Mouse (Mus musculus): ENCODE measurements around the gene Csnk1e. TPM values are rescaled to one million over a fixed set of nuclear protein-coding genes. Genes with fewer than 3 reads are reported as not detected.
A peak's percentile ranks its signal among the peaks of the same experiment; 100 is the strongest.

Gene Csnk1e
- 59.1 and 61.8 TPM in 2 replicates for polyA plus RNA-seq (2015; fragmentation: Nextera tagmentation; extraction: Ambion mirVana)

DNA sequence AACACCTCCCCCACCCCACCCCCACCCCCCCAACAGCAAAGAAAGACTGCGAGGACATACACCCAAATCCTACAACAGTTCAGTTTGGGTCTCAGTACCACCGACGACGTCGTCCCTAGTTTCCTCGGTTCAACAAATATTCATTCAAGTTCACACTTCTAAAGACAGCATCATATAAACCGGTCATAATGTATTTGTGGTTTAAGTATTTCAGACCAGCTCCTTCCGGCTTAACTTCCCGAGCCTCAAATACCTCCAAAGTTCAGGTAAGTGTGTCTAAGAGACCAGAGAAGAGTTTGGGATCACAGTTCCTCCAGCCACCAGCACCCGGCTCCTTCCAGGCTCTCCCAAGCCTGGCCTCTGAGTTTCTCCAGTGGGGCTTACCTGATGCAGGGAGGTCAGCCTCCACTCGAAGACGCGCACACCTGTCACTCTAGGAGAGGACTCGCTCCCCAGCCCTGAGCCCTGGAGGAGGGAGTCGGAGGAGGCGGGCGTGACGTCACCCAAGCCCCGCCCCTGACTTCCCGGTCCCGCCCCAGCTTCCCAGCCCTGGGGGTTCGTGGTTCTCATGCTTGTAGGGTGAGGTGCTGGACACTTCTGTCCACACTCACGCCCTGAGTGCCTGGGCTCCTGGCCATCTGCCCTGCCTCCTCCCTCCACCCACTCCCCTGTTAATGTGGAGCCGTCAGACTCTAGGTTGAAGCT lies at the start of gene Csnk1e:
Csnk1e (minus strand) TSS at position 461 of the 705 bp plus-strand sequence.
- Histone ChIP-seq H3K4me2 (replicated peaks) (peak within 1 kb of the TSS; percentile 84), H3K27me3 (replicated peaks) (no peaks in the 10 kb centered on the region), H3K9ac (peak within 1 kb of the TSS; percentile 45), H3K4me3 (replicated peaks) (peak within 1 kb of the TSS; percentile 37), H3K27ac (no peak within 1 kb of the TSS), H3K4me1 (replicated peaks) (peaks cover 17% of the 10 kb centered on the region), H3K36me3 (no peaks in the 10 kb centered on the region), H3K9me3 (no peaks in the 10 kb centered on the region)
- WGBS = 3% methylated on average over 24 of the region's 24 CpGs
- ATAC-seq = peak; percentile 94

DNA sequence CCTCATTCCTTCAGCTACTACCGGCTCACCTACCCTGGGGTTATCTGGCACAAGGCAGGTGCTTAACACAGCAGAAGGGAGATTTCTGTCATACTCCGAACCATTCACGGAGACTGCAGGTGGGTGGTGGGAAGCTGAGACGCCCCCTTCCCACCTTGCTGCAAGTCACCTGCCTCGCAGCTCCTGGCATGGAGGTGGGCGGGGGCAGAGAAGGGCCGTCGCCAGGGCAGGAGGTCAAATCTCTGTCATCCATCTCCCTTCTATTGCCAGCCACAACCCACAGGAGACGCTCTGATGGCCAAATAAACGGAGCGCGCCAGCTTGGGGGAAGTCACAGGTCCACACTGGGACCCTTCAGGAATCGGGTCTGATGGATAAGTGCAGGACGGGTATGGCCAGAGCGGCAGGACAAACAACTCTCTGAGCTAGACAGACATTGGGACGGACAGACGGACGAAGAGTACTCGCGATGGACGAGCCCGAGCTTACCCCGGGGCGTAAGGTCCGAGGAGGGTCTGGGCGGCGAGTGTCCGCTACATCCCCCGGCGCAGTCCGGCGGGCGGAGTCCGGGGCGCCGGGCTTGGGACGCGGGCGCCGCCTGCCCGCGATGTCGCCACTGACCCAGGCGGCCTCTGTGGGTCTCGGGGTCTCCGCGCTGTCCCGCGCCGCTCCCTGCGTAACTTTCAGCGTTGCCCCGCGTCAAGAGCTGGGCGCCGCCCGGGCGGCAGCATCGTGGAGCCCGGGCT lies 49.5 kb upstream of the Csnk1e start, which contains the start of gene Kcnj4:
Kcnj4 (minus strand) TSS at position 535 of the 746 bp plus-strand sequence.
- Histone ChIP-seq H3K36me3 (no peaks in the 10 kb centered on the region), H3K27me3 (replicated peaks) (peaks cover 87% of the 10 kb centered on the region), H3K4me1 (replicated peaks) (peaks cover 14% of the 10 kb centered on the region), H3K9ac (peak within 1 kb of the TSS; percentile 50), H3K4me2 (replicated peaks) (peak within 1 kb of the TSS; percentile 100), H3K9me3 (no peaks in the 10 kb centered on the region), H3K27ac (no peak within 1 kb of the TSS), H3K4me3 (replicated peaks) (peak within 1 kb of the TSS; percentile 59)
- WGBS = under 1% methylated on average over 60 of the region's 60 CpGs
- peak; percentile 23 for ATAC-seq

DNA sequence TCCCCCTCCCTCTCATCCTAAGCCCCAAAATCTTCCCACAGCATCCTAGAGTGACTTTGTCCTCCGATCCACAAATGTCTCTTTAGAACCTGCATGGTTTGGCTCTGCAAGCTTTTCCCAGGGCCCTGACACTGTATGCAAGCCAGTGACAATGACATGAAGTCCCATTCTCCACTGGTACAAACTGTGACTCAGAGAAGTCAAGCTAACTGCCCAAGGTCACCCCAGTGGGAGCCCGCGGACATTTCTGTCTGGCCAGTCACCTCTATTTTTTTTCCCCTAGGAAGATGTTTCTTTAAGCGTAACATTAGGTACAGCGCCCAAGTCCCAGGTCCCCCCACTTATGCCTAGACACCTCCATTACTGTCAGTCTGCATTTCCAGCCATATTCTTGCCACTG lies 48.1 kb upstream of the Csnk1e start:
- Histone ChIP-seq H3K4me2 (replicated peaks) (no peak overlapping the region), H3K9me3 (no peaks in the 10 kb centered on the region), H3K4me3 (replicated peaks) (no peak overlapping the region), H3K27ac (no peak overlapping the region), H3K4me1 (replicated peaks) (peaks cover 14% of the 10 kb centered on the region), H3K9ac (no peak overlapping the region), H3K36me3 (no peaks in the 10 kb centered on the region), H3K27me3 (replicated peaks) (peaks cover 82% of the 10 kb centered on the region)
- ATAC-seq = no peak
- WGBS = 69% methylated on average over 5 of the region's 5 CpGs

DNA sequence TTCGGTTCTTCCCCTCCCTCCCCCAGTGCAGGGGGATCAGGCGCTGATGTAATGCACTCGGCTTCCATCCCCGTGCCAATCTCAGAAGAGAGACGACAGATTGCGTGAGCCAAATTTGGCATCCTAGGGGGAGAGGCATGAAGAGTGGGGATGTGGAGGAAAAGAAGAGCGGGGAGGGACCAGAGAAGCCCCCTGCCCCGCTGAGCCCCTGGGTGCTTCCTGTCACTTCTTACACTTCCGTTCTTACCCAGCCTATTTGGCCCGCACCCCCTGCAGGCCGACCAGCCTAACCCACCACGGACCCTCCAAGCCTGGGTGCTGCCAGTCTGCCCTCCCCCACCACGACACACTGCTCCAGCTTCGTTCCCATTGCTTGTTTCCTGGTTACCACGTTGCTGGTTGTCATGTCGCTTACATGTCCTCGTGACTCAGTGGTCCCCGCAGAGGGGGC lies 47.5 kb upstream of the Csnk1e start:
- Histone ChIP-seq H3K4me1 (replicated peaks) (peaks cover 14% of the 10 kb centered on the region), H3K4me3 (replicated peaks) (no peak overlapping the region), H3K27me3 (replicated peaks) (peaks cover 78% of the 10 kb centered on the region), H3K27ac (no peak overlapping the region), H3K4me2 (replicated peaks) (no peak overlapping the region), H3K36me3 (no peaks in the 10 kb centered on the region), H3K9me3 (no peaks in the 10 kb centered on the region), H3K9ac (no peak overlapping the region)
- no peak for ATAC-seq
- 14% methylated on average over 18 of the region's 18 CpGs for WGBS

DNA sequence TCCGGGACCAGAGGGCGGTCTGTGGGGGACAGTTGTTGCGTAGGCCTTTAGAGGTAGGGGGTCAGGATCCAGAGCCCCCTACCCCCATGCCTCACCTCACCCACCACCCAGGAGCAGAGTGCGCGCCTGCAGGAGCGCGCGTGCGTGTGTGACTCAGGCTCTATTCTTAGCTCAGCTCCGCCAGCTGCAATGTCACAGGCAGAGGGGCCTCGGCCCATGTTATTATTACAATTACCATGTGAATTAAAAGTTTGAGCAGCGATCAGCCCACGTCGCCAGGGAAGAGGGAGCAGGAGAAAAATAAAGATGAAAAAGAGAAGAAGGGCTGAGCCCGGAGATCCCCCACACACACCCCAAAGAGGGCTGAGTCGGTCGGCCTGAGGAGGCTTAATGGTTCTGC lies 44.7 kb upstream of the Csnk1e start:
- H3K4me1 ChIP-seq (replicated peaks) = peaks cover 6% of the 10 kb centered on the region
- peaks cover 51% of the 10 kb centered on the region for H3K27me3 ChIP-seq (replicated peaks)
- WGBS = 70% methylated on average over 17 of the region's 17 CpGs
- no peak overlapping the region for H3K27ac ChIP-seq
- no peak overlapping the region for H3K4me3 ChIP-seq (replicated peaks)
- no peak for ATAC-seq
- H3K9ac ChIP-seq = no peak overlapping the region
- no peak overlapping the region for H3K4me2 ChIP-seq (replicated peaks)
- no peaks in the 10 kb centered on the region for H3K36me3 ChIP-seq
- no peaks in the 10 kb centered on the region for H3K9me3 ChIP-seq

DNA sequence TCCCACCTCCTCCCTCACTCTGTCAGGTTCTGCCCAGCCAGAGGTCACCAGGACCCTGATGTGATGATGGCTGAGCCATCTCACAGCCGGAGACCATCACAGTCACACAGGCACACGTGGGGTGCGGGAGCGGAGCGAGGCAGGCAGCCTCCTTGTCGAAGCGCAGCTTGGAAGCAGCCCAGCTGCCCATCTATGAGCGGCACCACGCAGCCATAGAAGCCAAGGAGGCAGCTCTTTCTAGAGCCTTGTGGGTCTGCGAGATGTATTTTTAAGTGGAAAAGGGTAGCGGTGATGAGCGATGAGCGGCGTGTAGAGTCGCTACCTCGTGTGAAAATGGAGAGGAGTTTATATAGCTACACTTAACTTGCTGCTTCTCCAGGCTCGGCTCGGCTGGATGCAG lies 38.2 kb upstream of the Csnk1e start:
- H3K4me1 ChIP-seq (replicated peaks) = no peaks in the 10 kb centered on the region
- no peak overlapping the region for H3K27ac ChIP-seq
- no peak overlapping the region for H3K4me2 ChIP-seq (replicated peaks)
- H3K27me3 ChIP-seq (replicated peaks) = peaks cover 16% of the 10 kb centered on the region
- no peaks in the 10 kb centered on the region for H3K36me3 ChIP-seq
- 37% methylated on average over 18 of the region's 18 CpGs for WGBS
- no peak overlapping the region for H3K4me3 ChIP-seq (replicated peaks)
- no peak for ATAC-seq
- no peaks in the 10 kb centered on the region for H3K9me3 ChIP-seq
- no peak overlapping the region for H3K9ac ChIP-seq

DNA sequence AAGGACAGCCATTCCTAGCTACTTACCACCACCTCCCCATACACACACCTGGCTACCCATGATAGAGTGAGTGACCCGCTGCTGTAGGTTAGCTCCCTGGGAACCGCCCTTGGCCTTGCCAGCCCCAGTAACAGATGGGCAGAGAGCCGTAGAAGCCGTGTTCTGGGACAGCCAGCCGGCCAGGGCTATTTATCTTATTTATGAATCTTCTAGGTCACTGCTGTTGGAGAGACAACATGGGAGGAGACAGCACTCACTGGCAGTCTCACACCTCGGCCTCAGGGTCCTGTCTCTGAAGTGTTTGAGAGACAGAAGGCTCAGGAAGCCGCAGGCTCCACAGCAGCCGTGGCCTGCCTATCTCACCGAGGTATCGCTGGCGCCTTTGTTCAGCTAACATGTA lies 34.1 kb upstream of the Csnk1e start:
- 64% methylated on average over 11 of the region's 11 CpGs for WGBS
- Histone ChIP-seq H3K4me2 (replicated peaks) (no peak overlapping the region), H3K4me3 (replicated peaks) (no peak overlapping the region), H3K9me3 (no peaks in the 10 kb centered on the region), H3K27ac (no peak overlapping the region), H3K4me1 (replicated peaks) (no peaks in the 10 kb centered on the region), H3K9ac (no peak overlapping the region), H3K36me3 (no peaks in the 10 kb centered on the region), H3K27me3 (replicated peaks) (peaks cover 16% of the 10 kb centered on the region; the same call in 1 of the 2 replicates)
- no peak for ATAC-seq

DNA sequence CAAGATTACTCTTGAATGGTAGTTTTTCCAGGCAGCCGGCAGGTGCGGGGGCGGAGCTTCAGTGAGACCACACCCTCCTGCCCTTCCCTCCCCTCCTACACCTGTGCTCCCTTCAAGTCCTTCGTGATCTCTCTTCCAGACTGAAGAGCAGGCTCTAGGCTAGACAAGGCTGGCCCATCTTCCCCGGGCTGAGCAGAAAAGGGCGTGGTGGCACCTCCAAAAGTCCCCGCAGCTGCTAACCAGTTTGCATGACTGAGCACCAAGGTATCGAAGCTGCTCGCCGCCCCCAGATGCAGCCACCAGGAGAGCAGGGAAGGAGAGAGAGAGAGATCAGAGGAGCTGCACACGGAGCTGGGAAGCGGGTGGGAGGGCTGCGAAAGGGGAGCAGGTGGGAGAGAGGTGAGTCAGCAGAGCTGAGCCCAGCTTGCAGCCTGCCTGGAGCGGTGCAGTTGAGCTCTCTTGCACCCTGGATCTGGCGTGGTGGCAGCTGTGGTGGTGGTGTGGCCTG lies 25.9 kb upstream of the Csnk1e start:
- ATAC-seq = peak; percentile 72
- Histone ChIP-seq H3K4me3 (replicated peaks) (no peak overlapping the region), H3K36me3 (no peaks in the 10 kb centered on the region), H3K4me2 (replicated peaks) (peak overlapping the region; percentile 38), H3K9me3 (no peaks in the 10 kb centered on the region), H3K27me3 (replicated peaks) (0 out of 2 replicates have a peak, but pooled peaks cover 2% of the 10 kb centered on the region), H3K27ac (no peak overlapping the region), H3K9ac (no peak overlapping the region), H3K4me1 (replicated peaks) (no peaks in the 10 kb centered on the region)
- WGBS = 10% methylated on average over 15 of the region's 15 CpGs

DNA sequence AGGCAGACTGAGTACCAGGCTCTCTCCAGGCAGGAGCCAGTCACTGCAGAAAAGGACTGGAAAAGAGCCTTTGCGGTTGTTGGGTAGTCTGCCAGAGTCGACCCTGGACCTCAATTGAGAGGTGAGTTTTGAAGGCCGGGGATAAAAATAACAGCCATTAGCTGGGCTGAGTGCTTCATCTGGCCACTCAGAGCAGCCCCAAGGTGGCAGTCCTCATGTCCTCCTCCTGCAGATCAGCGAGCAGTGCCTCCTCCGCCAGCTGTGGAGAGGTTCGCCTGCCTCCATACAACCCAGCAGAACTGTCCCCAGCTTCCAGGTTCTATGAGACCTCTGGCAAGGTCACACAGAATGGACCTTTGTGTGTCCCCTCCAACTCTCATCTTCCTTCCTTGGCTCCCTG lies 21.9 kb upstream of the Csnk1e start:
- Histone ChIP-seq H3K4me2 (replicated peaks) (no peak overlapping the region), H3K4me1 (replicated peaks) (no peaks in the 10 kb centered on the region)

DNA sequence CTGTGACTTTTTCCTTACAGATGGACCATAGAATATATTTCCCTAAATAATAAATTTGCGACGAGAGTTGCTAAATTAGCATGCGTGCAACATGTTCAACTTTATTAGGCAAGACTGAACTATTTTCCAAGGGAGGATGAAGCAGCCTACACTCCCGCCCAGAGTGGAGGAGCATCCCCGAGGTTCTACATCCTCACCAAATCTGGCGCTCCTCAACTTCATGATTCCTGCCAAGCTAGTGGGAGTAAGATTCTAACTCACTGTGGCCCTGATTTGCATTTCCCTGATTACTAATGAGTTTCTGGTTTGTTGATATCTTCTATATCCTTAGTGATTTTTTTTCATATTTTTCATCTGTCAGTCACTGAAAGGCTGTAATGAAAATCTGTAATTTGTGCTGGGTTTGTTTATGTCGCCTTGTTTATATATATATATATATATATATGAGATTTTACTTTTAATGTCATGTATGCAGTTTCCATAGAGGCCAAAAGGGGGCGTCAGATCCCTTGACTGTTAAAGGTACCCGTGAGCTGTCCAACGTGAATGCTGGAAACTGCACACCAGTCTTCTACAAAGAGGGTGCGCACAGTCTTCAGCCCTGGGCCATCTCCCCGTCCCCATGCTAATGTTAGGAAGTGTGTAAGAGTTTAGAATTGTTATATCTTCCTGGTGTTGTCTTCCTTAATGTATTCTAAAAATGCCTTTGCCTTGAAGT lies 18.4 kb upstream of the Csnk1e start:
- Histone ChIP-seq H3K4me3 (replicated peaks) (no peak overlapping the region), H3K36me3 (no peaks in the 10 kb centered on the region), H3K4me2 (replicated peaks) (no peak overlapping the region), H3K4me1 (replicated peaks) (0 out of 2 replicates have a peak, but pooled peaks cover 3% of the 10 kb centered on the region), H3K27ac (no peak overlapping the region), H3K27me3 (replicated peaks) (no peaks in the 10 kb centered on the region), H3K9ac (no peak overlapping the region), H3K9me3 (no peaks in the 10 kb centered on the region)
- 56% methylated on average over 12 of the region's 12 CpGs for WGBS
- no peak for ATAC-seq

More for the DNA sequence above, 21.9 kb upstream of the Csnk1e start:
- Histone ChIP-seq H3K27me3 (replicated peaks) (0 out of 2 replicates have a peak, but pooled peaks cover 2% of the 10 kb centered on the region), H3K27ac (no peak overlapping the region), H3K9me3 (no peaks in the 10 kb centered on the region), H3K9ac (no peak overlapping the region), H3K4me3 (replicated peaks) (no peak overlapping the region), H3K36me3 (no peaks in the 10 kb centered on the region)
- WGBS = 45% methylated on average over 6 of the region's 6 CpGs
- no peak for ATAC-seq

DNA sequence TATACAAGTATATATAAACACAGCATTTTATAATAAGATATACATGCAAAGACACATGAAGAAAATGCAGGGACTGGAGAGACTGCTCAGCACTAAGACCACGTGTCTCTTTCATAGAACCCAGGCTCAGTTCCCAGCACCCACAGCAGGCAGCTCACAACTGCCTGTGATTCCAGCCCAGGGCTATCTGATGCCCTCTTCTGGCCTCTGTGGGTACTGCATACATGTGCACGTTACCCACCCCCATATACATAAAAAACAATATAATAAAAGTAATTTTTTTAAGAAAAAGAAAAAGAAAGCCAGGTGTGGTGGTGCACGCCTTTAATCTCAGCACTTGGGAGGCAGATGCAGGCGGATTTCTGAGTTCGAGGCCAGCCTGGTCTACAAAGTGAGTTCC lies 17.7 kb upstream of the Csnk1e start:
- H3K4me2 ChIP-seq (replicated peaks) = no peak overlapping the region
- H3K27ac ChIP-seq = no peak overlapping the region
- 84% methylated on average over 5 of the region's 5 CpGs for WGBS
- no peak for ATAC-seq
- H3K9me3 ChIP-seq = no peaks in the 10 kb centered on the region
- H3K4me1 ChIP-seq (replicated peaks) = 0 out of 2 replicates have a peak, but pooled peaks cover 3% of the 10 kb centered on the region
- no peaks in the 10 kb centered on the region for H3K36me3 ChIP-seq
- no peak overlapping the region for H3K9ac ChIP-seq
- H3K4me3 ChIP-seq (replicated peaks) = no peak overlapping the region
- H3K27me3 ChIP-seq (replicated peaks) = no peaks in the 10 kb centered on the region

DNA sequence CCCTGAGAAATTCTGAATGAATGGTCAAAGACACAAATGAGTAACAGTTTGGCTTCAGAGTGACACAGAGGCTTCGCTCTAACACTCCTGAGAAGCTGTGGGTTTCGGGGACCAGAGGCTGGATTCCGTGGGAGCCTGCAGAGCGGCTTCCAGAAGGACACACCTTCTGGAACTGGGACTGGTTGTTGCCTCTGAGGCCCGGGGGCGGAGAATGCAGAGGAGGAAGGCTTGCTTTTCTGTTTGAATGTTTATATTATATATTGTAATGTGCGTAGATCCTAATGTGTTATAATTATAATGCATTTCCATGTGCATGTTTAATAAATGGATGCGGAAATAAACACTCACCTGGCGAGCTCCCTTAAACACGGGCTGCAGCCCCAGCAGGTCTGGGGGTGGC lies 15.7 kb upstream of the Csnk1e start:
- no peak overlapping the region for H3K9ac ChIP-seq
- 46% methylated on average over 10 of the region's 10 CpGs for WGBS
- no peaks in the 10 kb centered on the region for H3K9me3 ChIP-seq
- H3K27ac ChIP-seq = no peak overlapping the region
- peak overlapping the region; percentile 18; the same call in 1 of the 2 replicates for H3K4me3 ChIP-seq (replicated peaks)
- ATAC-seq = no peak
- 0 out of 2 replicates have a peak, but pooled peaks cover 3% of the 10 kb centered on the region for H3K4me1 ChIP-seq (replicated peaks)
- peak overlapping the region; percentile 33 for H3K4me2 ChIP-seq (replicated peaks)
- H3K27me3 ChIP-seq (replicated peaks) = no peaks in the 10 kb centered on the region; the same call in 1 of the 2 replicates
- no peaks in the 10 kb centered on the region for H3K36me3 ChIP-seq
